Mouse (Mus musculus) c-Kit-positive CD71-negative TER-119-negative erythroid progenitor cells, embryonic 14.5 days (primary cell): ENCODE measurements around the gene Plgrkt.

Experiments
- DNase-seq: peaks from one replicate; pipeline ENCODE4 v3.0.0-alpha.2; 2013; ENCODE audit warnings: low read depth

The Plgrkt gene

GRCm38 (mm10) chr19:29354895-29355877 lies 12.0 kb downstream of the Plgrkt start:
- DNase-seq: peak; percentile 90

- no peak for DNase-seq
Measured at GRCm38 (mm10) chr19:29350991-29351390, 16.2 kb downstream of the Plgrkt start.

GRCm38 (mm10) chr19:29345636-29346035 lies 21.6 kb downstream of the Plgrkt start:
- no peak for DNase-seq

- no peak for DNase-seq
Measured at GRCm38 (mm10) chr19:29344868-29345267, 22.3 kb downstream of the Plgrkt start.

- no peak for DNase-seq
Measured at GRCm38 (mm10) chr19:29342281-29342680, 24.9 kb downstream of the Plgrkt start.

GRCm38 (mm10) chr19:29341029-29341428 lies 26.2 kb downstream of the Plgrkt start:
- no peak for DNase-seq

GRCm38 (mm10) chr19:29336624-29337023 lies 30.6 kb downstream of the Plgrkt start:
- no peak for DNase-seq

GRCm38 (mm10) chr19:29334068-29334745 lies 33.0 kb downstream of the Plgrkt start, which contains the start of gene Rln1:
Rln1 (minus strand) TSS chr19:29334670.
- DNase-seq: no peak

GRCm38 (mm10) chr19:29326822-29327552 lies 40.2 kb downstream of the Plgrkt start:
- no peak for DNase-seq

GRCm38 (mm10) chr19:29326396-29326795 lies 40.8 kb downstream of the Plgrkt start:
- DNase-seq: no peak

- no peak for DNase-seq
Measured at GRCm38 (mm10) chr19:29325852-29326180, 41.4 kb downstream of the Plgrkt start.

GRCm38 (mm10) chr19:29325053-29325851 lies 41.9 kb downstream of the Plgrkt start, which contains the start of gene Insl6:
Insl6 (minus strand) TSS chr19:29325356.
- peak; percentile 45 for DNase-seq

- DNase-seq: no peak
Measured at GRCm38 (mm10) chr19:29323416-29324049, 43.7 kb downstream of the Plgrkt start.

GRCm38 (mm10) chr19:29312661-29313060 lies 54.5 kb downstream of the Plgrkt start:
- no peak for DNase-seq

GRCm38 (mm10) chr19:29311791-29312190 lies 55.4 kb downstream of the Plgrkt start:
- DNase-seq: no peak

GRCm38 (mm10) chr19:29308832-29309231 lies 58.4 kb downstream of the Plgrkt start:
- no peak for DNase-seq

- no peak for DNase-seq
Measured at GRCm38 (mm10) chr19:29302119-29302518, 65.1 kb downstream of the Plgrkt start.

GRCm38 (mm10) chr19:29300919-29301318 lies 66.3 kb downstream of the Plgrkt start:
- DNase-seq: no peak
